Mouse (Mus musculus): ENCODE results near the gene Asxl2. TPM values are rescaled to one million over a fixed set of nuclear protein-coding genes. Genes with fewer than 3 reads are reported as not detected.
A peak's percentile ranks its signal among the peaks of the same experiment; 100 is the strongest.

The Asxl2 gene
- polyA plus RNA-seq (2014; fragmentation: Nextera tagmentation; extraction: Ambion mirVana): 14.7 and 15.3 TPM in 2 replicates

- ATAC-seq (ENCODE audit: low read depth): peak; percentile 96
- H3K27ac ChIP-seq (ENCODE audit: low read depth, low read length): peak within 1 kb of the TSS; percentile 95
- WGBS: under 1% methylated on average over 53 of the region's 53 CpGs
- no peaks in the 10 kb centered on the region for H3K36me3 ChIP-seq (ENCODE audit: control insufficient read depth, insufficient read depth, low read length)
- H3K4me3 ChIP-seq (ENCODE audit: low read depth, low read length): peak within 1 kb of the TSS; percentile 95
- peak within 1 kb of the TSS; percentile 57 for H3K4me2 ChIP-seq (ENCODE audit: low read depth, low read length)
- H3K9me3 ChIP-seq (ENCODE audit: control insufficient read depth, low read length): no peaks in the 10 kb centered on the region
- peak within 1 kb of the TSS; percentile 76 for H3K9ac ChIP-seq (replicated peaks; ENCODE audit: low read depth, low read length)
- no peaks in the 10 kb centered on the region; the same call in 1 of the 2 replicates for H3K27me3 ChIP-seq (ENCODE audit: control insufficient read depth, insufficient read depth, low read length)
- peaks cover 3% of the 10 kb centered on the region; the same call in 1 of the 2 replicates for H3K4me1 ChIP-seq (ENCODE audit: control insufficient read depth, insufficient read depth, low read length)
Measured at GRCm38 (mm10) chr12:3426530-3427034, at the start of gene Asxl2. TSS of gene Asxl2 (plus strand) at chr12:3426857.

GRCm38 (mm10) chr12:3377190-3377589 is 49.5 kb upstream of the Asxl2 start:
- 24% methylated on average over 3 of the region's 3 CpGs for WGBS
- no peak overlapping the region for H3K9ac ChIP-seq (replicated peaks; ENCODE audit: low read depth, low read length)
- H3K27me3 ChIP-seq (ENCODE audit: control insufficient read depth, insufficient read depth, low read length): no peaks in the 10 kb centered on the region
- no peak for ATAC-seq (ENCODE audit: low read depth)
- H3K9me3 ChIP-seq (ENCODE audit: control insufficient read depth, low read length): no peaks in the 10 kb centered on the region
- H3K4me1 ChIP-seq (ENCODE audit: control insufficient read depth, insufficient read depth, low read length): peaks cover 9% of the 10 kb centered on the region
- peaks cover 9% of the 10 kb centered on the region; the same call in 1 of the 2 replicates for H3K36me3 ChIP-seq (ENCODE audit: control insufficient read depth, insufficient read depth, low read length)
- no peak overlapping the region for H3K4me3 ChIP-seq (ENCODE audit: low read depth, low read length)
- H3K4me2 ChIP-seq (ENCODE audit: low read depth, low read length): no peak overlapping the region
- H3K27ac ChIP-seq (ENCODE audit: low read depth, low read length): no peak overlapping the region

DNA sequence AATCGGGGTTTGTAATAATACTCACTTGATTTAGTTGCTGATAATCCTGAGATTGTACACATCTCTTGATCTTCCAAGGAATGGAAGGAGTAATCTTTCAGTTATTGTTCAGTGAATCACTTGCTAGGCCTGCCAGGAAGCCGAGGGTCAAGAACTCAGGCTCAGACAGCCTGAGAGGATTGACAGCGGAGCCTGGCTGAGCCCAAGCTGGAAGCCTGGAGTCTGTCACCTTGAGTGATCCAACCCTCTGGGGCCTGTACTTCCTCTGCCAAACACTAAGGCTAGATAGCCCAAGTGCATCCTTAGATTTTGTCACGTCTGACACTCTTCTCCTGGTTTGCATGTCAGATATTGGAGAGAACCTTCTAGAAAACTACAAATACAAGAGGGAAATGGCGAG is 48.9 kb upstream of the Asxl2 start:
- Histone ChIP-seq H3K9ac (replicated peaks; ENCODE audit: low read depth, low read length) (no peak overlapping the region), H3K27me3 (ENCODE audit: control insufficient read depth, insufficient read depth, low read length) (no peaks in the 10 kb centered on the region), H3K4me2 (ENCODE audit: low read depth, low read length) (no peak overlapping the region), H3K4me3 (ENCODE audit: low read depth, low read length) (no peak overlapping the region), H3K9me3 (ENCODE audit: control insufficient read depth, low read length) (no peaks in the 10 kb centered on the region), H3K4me1 (ENCODE audit: control insufficient read depth, insufficient read depth, low read length) (peaks cover 3% of the 10 kb centered on the region; the same call in 1 of the 2 replicates), H3K36me3 (ENCODE audit: control insufficient read depth, insufficient read depth, low read length) (peaks cover 9% of the 10 kb centered on the region; the same call in 1 of the 2 replicates), H3K27ac (ENCODE audit: low read depth, low read length) (no peak overlapping the region)
- WGBS: 86% methylated on average over 5 of the region's 5 CpGs
- no peak for ATAC-seq (ENCODE audit: low read depth)

DNA sequence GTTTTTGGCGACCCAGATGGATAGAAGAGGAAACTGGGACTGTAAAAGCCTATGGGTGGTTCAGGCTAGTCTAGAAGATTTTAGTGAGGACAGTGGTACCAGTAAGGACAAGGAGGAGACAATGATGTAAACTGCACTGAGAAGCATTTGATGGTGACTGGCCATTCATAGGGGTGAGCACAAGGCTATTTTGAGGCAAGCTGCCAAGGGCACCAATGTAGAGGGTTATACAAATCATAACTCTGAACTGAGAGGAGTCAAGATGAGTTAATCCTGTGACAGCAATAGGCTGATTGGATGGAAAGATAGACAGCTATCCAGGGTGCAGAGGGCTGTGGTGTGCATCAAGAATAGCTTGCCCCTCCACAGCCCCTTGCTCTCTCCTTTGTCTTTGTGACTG is 41.8 kb upstream of the Asxl2 start:
- Histone ChIP-seq H3K36me3 (ENCODE audit: control insufficient read depth, insufficient read depth, low read length) (peaks cover 30% of the 10 kb centered on the region), H3K9me3 (ENCODE audit: control insufficient read depth, low read length) (no peaks in the 10 kb centered on the region), H3K4me1 (ENCODE audit: control insufficient read depth, insufficient read depth, low read length) (no peaks in the 10 kb centered on the region), H3K4me3 (ENCODE audit: low read depth, low read length) (no peak overlapping the region), H3K27me3 (ENCODE audit: control insufficient read depth, insufficient read depth, low read length) (no peaks in the 10 kb centered on the region), H3K27ac (ENCODE audit: low read depth, low read length) (no peak overlapping the region), H3K9ac (replicated peaks; ENCODE audit: low read depth, low read length) (no peak overlapping the region), H3K4me2 (ENCODE audit: low read depth, low read length) (no peak overlapping the region)
- no peak for ATAC-seq (ENCODE audit: low read depth)
- 81% methylated on average over 1 of the region's 1 CpGs for WGBS

DNA sequence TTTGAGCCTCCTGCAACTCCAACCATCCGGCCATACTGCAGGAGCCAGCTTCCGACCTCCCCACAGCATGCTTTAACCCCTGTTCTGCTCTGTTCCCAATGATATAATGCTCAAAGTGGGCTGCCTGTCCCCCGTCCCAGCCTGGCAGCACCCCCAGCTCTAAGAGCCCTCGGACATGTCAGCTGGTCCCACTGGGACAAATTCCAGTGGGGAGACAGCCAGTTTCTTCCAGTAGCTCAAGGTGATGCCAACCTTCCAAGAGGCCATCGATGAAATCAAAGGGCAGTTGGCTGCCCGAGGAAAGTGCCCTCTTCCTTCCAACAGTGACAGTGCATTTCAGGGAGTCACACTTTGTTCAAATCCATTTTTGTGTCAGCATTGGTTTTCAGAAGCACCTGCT is 41.4 kb upstream of the Asxl2 start:
- ATAC-seq (ENCODE audit: low read depth): no peak
- no peaks in the 10 kb centered on the region for H3K9me3 ChIP-seq (ENCODE audit: control insufficient read depth, low read length)
- H3K27ac ChIP-seq (ENCODE audit: low read depth, low read length): no peak overlapping the region
- H3K27me3 ChIP-seq (ENCODE audit: control insufficient read depth, insufficient read depth, low read length): no peaks in the 10 kb centered on the region
- no peaks in the 10 kb centered on the region for H3K4me1 ChIP-seq (ENCODE audit: control insufficient read depth, insufficient read depth, low read length)
- no peak overlapping the region for H3K4me3 ChIP-seq (ENCODE audit: low read depth, low read length)
- H3K4me2 ChIP-seq (ENCODE audit: low read depth, low read length): no peak overlapping the region
- no peak overlapping the region for H3K9ac ChIP-seq (replicated peaks; ENCODE audit: low read depth, low read length)
- peaks cover 34% of the 10 kb centered on the region for H3K36me3 ChIP-seq (ENCODE audit: control insufficient read depth, insufficient read depth, low read length)
- WGBS: 76% methylated on average over 6 of the region's 6 CpGs

DNA sequence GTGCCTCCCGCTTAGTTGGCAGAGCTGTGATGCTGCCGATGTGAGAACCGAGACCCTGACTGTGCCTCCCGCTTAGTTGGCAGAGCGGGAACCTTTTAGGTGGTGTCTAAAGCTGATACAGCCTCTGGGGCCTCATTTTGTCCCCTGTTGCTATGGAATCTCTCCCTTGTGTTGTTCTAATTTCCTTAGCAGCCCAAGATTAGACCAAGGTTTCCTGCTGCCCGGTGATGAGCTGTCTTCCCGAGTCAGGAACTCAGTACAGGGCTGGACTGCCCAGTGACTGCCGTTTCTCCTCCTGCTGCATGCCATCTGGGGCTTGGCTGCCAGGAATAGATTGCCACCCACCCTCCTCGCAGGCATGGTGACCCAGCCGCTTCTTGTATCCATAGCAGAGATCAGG is 40.7 kb upstream of the Asxl2 start:
- H3K27me3 ChIP-seq (ENCODE audit: control insufficient read depth, insufficient read depth, low read length): no peaks in the 10 kb centered on the region
- no peaks in the 10 kb centered on the region for H3K9me3 ChIP-seq (ENCODE audit: control insufficient read depth, low read length)
- peak overlapping the region; percentile 25; the same call in 1 of the 2 replicates for H3K27ac ChIP-seq (ENCODE audit: low read depth, low read length)
- WGBS: 50% methylated on average over 10 of the region's 10 CpGs
- H3K4me1 ChIP-seq (ENCODE audit: control insufficient read depth, insufficient read depth, low read length): no peaks in the 10 kb centered on the region
- no peak overlapping the region for H3K4me3 ChIP-seq (ENCODE audit: low read depth, low read length)
- H3K9ac ChIP-seq (replicated peaks; ENCODE audit: low read depth, low read length): no peak overlapping the region
- H3K4me2 ChIP-seq (ENCODE audit: low read depth, low read length): no peak overlapping the region
- H3K36me3 ChIP-seq (ENCODE audit: control insufficient read depth, insufficient read depth, low read length): peaks cover 39% of the 10 kb centered on the region
- no peak for ATAC-seq (ENCODE audit: low read depth)

- Histone ChIP-seq H3K9me3 (ENCODE audit: control insufficient read depth, low read length) (no peaks in the 10 kb centered on the region), H3K4me3 (ENCODE audit: low read depth, low read length) (no peak overlapping the region), H3K27ac (ENCODE audit: low read depth, low read length) (no peak overlapping the region), H3K27me3 (ENCODE audit: control insufficient read depth, insufficient read depth, low read length) (no peaks in the 10 kb centered on the region), H3K4me2 (ENCODE audit: low read depth, low read length) (no peak overlapping the region), H3K36me3 (ENCODE audit: control insufficient read depth, insufficient read depth, low read length) (peaks cover 43% of the 10 kb centered on the region), H3K9ac (replicated peaks; ENCODE audit: low read depth, low read length) (no peak overlapping the region), H3K4me1 (ENCODE audit: control insufficient read depth, insufficient read depth, low read length) (no peaks in the 10 kb centered on the region)
- ATAC-seq (ENCODE audit: low read depth): no peak
- 93% methylated on average over 16 of the region's 16 CpGs for WGBS
Measured at GRCm38 (mm10) chr12:3387891-3388290, 38.8 kb upstream of the Asxl2 start.

GRCm38 (mm10) chr12:3389394-3389793 is 37.3 kb upstream of the Asxl2 start:
- H3K4me2 ChIP-seq (ENCODE audit: low read depth, low read length): no peak overlapping the region
- no peaks in the 10 kb centered on the region for H3K27me3 ChIP-seq (ENCODE audit: control insufficient read depth, insufficient read depth, low read length)
- no peaks in the 10 kb centered on the region for H3K9me3 ChIP-seq (ENCODE audit: control insufficient read depth, low read length)
- no peak for ATAC-seq (ENCODE audit: low read depth)
- H3K36me3 ChIP-seq (ENCODE audit: control insufficient read depth, insufficient read depth, low read length): peaks cover 48% of the 10 kb centered on the region
- no peak overlapping the region for H3K27ac ChIP-seq (ENCODE audit: low read depth, low read length)
- no peak overlapping the region for H3K9ac ChIP-seq (replicated peaks; ENCODE audit: low read depth, low read length)
- 96% methylated on average over 12 of the region's 12 CpGs for WGBS
- H3K4me3 ChIP-seq (ENCODE audit: low read depth, low read length): no peak overlapping the region
- no peaks in the 10 kb centered on the region for H3K4me1 ChIP-seq (ENCODE audit: control insufficient read depth, insufficient read depth, low read length)

DNA sequence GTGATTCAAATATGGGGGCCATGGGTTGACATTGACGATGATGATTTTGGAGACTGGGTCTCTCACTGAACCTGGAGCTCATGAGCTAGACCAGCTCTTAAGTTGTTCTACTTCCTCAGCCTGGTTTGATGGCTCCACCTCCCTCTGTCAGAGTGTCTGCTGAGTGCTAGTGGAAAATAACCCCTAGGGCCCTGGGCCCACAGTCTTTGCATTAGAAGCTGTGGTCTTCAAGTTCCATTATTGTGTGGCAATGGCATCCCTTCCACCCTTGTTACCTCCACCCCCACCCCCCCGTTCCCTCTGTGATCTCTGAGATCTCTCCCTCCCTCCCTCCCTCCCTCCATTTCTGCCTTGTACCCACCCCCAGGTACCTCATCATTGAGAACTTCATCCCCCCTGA is 36.6 kb upstream of the Asxl2 start:
- Histone ChIP-seq H3K9me3 (ENCODE audit: control insufficient read depth, low read length) (no peaks in the 10 kb centered on the region), H3K4me1 (ENCODE audit: control insufficient read depth, insufficient read depth, low read length) (no peaks in the 10 kb centered on the region), H3K27ac (ENCODE audit: low read depth, low read length) (no peak overlapping the region), H3K9ac (replicated peaks; ENCODE audit: low read depth, low read length) (no peak overlapping the region), H3K36me3 (ENCODE audit: control insufficient read depth, insufficient read depth, low read length) (peaks cover 52% of the 10 kb centered on the region), H3K4me2 (ENCODE audit: low read depth, low read length) (no peak overlapping the region), H3K4me3 (ENCODE audit: low read depth, low read length) (no peak overlapping the region), H3K27me3 (ENCODE audit: control insufficient read depth, insufficient read depth, low read length) (no peaks in the 10 kb centered on the region)
- no peak for ATAC-seq (ENCODE audit: low read depth)
- WGBS: 90% methylated on average over 2 of the region's 2 CpGs
